Mouse (Mus musculus) myocyte (in vitro differentiated cells): ENCODE results near the gene Cpa1.

Source experiments
- MAX ChIP-seq: IDR thresholded peaks from one replicate; pipeline ENCODE4 v1.6.1; 2011; ENCODE audit warnings: low read depth, mild to moderate bottlenecking, control low read depth
- POLR2A ChIP-seq: IDR thresholded peaks from one replicate; pipeline ENCODE4 v1.6.1; 2011; ENCODE audit warnings: low read depth, mild to moderate bottlenecking, control low read depth, moderate library complexity; ENCODE audit not compliant: insufficient read length
- TCF12 ChIP-seq: IDR thresholded peaks from one replicate; pipeline ENCODE4 v1.6.1; 2011; ENCODE audit warnings: mild to moderate bottlenecking, control low read depth; ENCODE audit not compliant: poor library complexity, insufficient read depth, severe bottlenecking

DNA sequence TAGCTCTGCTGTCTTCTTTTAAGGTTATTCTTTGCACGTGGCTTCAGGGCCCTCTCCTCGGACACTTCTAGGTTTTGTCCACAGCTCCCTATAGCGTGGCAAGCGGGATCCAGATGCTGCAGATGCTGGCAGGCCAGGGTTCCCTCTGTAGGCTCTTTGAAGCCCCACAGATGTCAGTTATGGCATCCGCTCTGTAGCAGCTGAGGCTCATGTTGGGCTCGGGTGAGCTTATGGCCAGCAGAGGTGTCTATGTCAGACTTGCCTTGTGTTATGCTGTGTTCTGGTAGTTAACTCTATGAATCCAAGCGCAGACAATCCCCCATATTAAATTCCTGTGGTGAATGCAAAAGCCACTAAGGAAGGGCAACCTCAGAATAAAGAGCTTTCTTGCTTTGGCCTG lies 41.4 kb downstream of the Cpa1 start:
- no peak for TF ChIP-seq POLR2A
- TF ChIP-seq TCF12: no peak
- TF ChIP-seq MAX: no peak
